Mouse (Mus musculus) bone marrow, adult 2 months (tissue): ENCODE data around the gene Gm10192.

Experiments used
- CTCF ChIP-seq: fragments of 200-500 bp; IDR thresholded peaks from 2 replicates; pipeline ENCODE4 v1.5.1; 2011; ENCODE audit warnings: low read length, control low read depth; ENCODE audit not compliant: control insufficient read depth, insufficient read depth
- POLR2A ChIP-seq: fragments of 200-500 bp; IDR thresholded peaks from 2 replicates; pipeline ENCODE4 v1.6.1; 2011; ENCODE audit warnings: low read depth, mild to moderate bottlenecking, control low read depth, low read length, borderline replicate concordance; ENCODE audit not compliant: control insufficient read depth

DNA sequence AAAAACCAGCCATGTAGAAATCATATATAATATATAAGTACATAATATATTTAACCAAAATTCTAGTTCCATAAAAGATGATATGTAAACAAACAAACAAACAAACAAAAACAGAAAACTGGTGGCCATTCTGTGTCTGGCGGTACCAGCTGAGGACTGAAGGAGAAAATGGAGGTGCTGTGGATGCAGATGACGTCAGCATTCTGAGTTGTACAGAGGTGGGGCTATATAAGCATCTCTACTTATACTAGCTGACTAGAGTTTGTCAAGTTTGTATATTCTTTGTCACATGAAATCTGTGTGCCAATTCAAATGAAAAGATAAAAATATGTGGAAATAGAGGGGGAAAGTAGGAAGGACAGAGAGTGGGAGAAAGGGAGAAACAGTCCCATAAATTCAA is 9.6 kb upstream of the Gm10192 start:
- TF ChIP-seq CTCF (no peak), POLR2A (no peak)
